Mouse (Mus musculus) kidney, adult 8-10 months (tissue): Measurements from ENCODE around the gene Fam53a.
A peak's percentile ranks its signal among the peaks of the same experiment; 100 is the strongest.

Source experiments
- DNase-seq, 2 experiments: peaks; one replicate each; pipeline ENCODE4 v3.0.0; 2022

The Fam53a gene

DNA sequence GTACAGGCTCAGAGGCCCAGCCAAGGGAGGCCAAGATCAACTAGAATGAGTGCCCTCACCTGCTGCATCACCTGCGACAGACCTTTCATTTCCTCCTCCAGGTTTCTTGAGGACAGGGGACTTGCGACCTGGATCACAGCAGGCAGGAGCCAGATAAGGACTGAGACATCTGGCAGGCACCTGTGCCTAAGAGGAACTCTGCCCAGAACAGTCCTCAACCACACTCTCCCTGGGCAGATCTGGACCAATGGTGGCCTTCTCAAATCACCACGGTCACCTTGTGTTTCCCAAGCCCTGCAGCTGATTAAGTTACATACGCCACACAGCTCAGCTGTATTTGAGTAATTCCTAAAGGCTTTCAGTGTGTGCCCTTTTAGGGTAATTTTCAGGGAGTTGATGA lies 1.2 kb upstream of the Fam53a start:
- DNase-seq = no peak

DNA sequence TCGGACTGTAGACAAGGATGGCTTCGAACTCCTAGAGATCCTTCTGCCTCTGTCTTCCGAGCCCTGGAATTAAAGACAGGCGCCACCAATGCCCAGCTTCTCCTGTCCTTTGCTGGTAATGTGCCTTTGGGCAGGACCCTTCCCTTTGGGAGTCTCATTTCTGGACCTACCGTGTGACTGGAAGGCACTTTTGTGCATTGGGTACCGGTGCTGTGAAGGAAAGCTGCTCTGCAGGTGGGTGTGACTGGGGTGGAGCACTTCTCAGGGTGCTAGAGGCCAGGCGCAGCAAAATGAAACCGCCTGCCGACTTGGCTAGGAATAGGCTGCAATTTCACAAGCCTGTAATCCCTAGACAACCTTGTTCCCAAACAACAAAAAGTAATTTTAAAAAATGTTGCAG lies 626 bp upstream of the Fam53a start:
- DNase-seq = no peak

- peak in 1 of 2 experiments; percentile 48 for DNase-seq
Measured at GRCm38 (mm10) chr5:33628820-33629300, 575 bp downstream of the Fam53a start.

- DNase-seq = peak; percentile 47
Measured at GRCm38 (mm10) chr5:33627968-33628367, 1.5 kb downstream of the Fam53a start.

GRCm38 (mm10) chr5:33623766-33624165 lies 5.7 kb downstream of the Fam53a start:
- no peak for DNase-seq

GRCm38 (mm10) chr5:33622671-33623070 lies 6.8 kb downstream of the Fam53a start:
- no peak for DNase-seq

DNA sequence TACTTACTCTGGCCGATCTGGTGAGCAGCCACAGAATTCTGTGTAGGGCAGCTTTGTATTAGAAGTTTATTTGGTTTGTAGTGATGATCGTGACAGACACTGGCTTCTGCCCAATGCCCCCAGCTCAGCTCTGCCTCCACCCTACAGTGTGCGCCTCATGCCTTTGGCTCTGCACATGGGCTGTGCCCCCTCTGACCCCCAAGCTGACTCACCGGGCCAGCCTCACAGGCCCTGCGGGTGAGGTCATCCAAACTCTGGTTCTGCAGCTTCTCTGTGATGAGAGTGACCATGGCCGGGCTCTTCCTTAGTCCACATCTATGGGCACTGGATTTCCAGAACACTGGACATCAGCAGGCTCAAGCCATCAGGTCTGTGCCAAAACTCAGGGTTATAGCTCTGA lies 15.0 kb downstream of the Fam53a start:
- DNase-seq = no peak

GRCm38 (mm10) chr5:33611795-33612194 lies 17.6 kb downstream of the Fam53a start:
- no peak for DNase-seq

DNA sequence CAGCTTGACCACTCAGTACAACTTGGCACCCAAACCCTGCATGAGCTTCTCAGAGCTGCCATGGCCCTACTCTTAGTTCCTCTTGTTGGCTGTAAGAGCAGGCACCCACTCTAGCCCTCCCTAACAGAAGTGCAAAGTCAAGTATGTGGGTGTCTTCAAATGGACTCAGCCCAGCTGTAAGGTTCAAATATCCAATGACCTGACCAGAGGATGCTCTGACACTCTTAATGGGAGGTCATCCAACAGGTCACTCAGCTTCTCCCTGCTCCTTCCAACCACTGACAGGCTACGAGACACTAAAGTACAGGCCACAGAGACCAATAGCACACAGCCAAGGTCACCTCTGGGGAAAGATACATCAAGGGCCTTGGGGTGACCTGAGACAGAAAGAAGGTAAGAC lies 20.2 kb downstream of the Fam53a start:
- DNase-seq = peak; percentile 30 to 40

- DNase-seq = no peak
Measured at GRCm38 (mm10) chr5:33607434-33607833, 22.0 kb downstream of the Fam53a start.

GRCm38 (mm10) chr5:33606631-33607030 lies 22.8 kb downstream of the Fam53a start:
- DNase-seq = no peak

DNA sequence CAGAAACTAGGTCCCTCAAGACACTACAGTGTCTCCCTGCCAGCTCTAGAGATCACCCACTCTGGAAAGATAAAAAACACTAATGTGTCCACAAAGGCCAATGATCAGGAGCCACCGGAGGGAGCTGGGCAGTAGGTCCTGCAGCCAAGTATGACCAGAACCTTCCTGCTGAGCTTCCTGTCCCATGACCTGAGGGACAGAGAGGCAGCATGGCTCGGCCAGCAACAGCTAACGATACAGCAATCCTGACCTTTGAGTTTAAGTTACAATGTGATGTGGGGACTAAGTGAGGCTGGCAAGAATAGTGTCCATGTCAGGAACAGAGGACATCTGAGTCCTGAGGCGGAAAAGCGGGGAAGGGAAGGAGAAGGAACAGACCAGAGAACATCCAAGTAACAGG lies 24.1 kb downstream of the Fam53a start:
- no peak for DNase-seq

DNA sequence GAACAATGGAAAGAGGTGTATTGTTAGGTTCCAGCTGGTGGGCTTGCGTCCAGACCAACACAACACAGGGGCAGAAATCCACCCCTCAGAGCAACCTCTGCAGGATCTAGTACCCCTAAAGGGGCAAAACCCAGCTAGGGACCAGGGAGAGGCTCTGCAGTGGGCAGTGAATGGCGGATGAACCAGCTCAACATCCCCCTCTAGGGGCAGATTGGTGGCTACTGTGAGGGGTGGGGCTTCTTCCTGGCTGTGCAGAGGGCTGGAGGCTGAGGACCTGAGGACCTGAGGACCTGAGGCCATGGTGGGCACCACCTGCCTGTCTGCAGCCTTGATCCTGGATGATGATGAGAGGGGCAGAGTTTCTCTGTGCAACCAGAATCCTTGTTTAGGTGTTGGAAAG lies 35.8 kb downstream of the Fam53a start:
- no peak for DNase-seq

- peak; percentile 43 to 65 for DNase-seq
Measured at GRCm38 (mm10) chr5:33589221-33589888, 40.1 kb downstream of the Fam53a start.

GRCm38 (mm10) chr5:33588066-33588465 lies 41.4 kb downstream of the Fam53a start:
- DNase-seq = no peak

DNA sequence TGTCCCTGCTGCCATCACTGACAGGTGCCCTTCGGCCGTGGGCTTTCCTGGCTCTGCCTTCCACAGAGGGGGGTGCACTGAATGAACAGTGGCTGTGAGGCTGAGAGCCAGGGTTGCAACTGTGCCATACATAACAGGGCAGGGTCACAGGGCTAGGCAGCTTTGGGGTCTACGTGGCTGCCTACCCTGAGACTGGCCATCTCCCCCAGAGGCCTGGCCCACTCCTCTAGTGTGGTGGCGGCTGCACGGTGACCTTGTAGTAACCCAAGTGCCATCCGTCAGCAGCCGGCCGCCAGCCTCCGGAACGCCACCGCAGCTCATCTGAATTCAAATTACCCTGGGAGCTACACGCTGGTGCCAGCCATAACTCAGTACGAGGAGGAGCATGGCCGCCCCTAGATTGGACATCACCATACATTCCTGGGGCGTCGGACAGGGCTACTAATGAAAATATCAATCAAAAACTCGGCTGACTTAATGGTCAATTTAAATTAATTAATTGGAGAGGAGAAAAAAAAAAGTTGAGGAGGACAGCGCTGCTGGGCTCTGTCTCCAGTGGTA lies 41.9 kb downstream of the Fam53a start:
- DNase-seq = no peak

DNA sequence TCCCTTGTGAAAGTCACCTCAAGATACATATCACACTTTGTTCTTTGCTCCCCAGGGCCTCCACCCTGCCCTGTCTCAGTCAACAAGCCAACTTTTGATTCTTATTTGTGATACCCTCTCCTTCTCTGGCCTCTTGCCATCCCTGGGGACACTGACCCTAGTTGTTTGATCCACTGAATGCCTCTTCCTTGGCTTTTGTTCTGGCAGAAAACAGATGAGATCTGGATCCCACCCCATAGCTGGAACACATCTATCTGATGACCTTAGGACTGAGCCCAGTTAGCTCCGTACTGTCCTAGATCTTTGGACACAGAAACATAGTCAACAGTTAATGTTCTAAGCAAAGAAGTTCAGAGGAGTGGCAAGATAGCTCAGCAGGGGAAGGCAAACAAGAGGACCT lies 49.1 kb downstream of the Fam53a start:
- DNase-seq = no peak

- DNase-seq = no peak
Measured at GRCm38 (mm10) chr5:33574207-33574606, 55.2 kb downstream of the Fam53a start.

DNA sequence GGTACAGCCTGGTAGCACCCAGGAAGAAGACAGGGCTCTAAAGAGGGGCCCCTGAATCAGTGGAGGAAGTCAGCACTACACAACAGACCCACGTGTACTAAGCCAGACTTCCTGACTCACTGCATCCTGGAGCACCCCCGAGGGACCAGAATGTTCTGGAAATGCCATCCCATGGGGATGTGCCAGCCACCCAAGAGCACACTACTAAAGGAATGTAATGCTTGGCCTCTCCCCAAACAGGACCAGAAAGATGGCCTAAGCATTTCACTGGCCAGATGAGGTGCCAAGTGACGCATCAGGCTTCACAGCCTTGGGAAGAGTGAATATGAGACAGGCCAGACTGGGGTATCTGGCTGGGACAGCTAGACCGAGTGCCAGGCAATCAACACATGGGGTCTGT lies 63.5 kb downstream of the Fam53a start:
- DNase-seq = no peak

DNA sequence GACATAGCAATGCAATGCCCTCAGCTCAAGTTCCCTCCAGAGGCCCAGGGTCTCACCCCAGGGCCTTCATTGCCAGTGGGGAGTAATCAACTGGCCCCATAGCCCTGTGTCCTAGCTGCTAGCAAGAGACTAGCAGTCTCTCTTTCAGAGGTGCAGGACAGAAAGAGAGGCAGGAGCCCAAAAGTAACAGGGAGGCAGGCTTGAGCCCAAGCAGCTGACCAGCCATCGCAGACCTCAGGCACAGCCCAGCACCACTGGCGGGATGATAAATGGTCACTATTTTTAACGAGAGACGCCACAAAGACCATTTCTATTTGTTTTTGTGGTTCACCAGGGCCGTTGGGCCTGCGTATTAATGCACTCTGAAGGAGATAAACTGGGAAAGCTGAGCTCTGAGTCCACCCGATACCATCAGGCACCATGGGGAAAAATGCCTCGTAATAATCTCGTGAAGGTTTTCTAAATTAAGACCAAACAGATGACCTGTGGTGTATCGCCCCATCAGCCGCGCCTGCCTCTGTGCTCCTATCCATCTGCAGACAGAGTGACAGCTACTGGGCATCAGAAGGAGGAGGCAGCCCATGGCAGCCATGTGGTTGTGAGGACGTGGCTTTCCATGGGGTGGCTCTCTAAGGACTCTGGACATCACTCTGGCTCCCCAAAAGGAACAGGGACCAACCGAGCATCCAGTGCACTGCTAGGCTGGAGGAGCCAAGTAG lies 73.0 kb downstream of the Fam53a start:
- DNase-seq = no peak
